Mouse (Mus musculus) common myeloid progenitor, adult 5-6 weeks (primary cell): ENCODE measurements at regions not wholly inside any gene's neighbourhood (a gene's known extent, or its start where the extent isn't known, plus 50 kb on each side); places are given as distances from the start of the nearest gene placed in this dataset.
"Not testable (repeated sequence)": the region's sequence is repeated elsewhere in the genome, so short reads cannot be mapped to it uniquely, and the experiment has no call there.

Experiments
- ATAC-seq: replicated peaks from 2 replicates; pipeline ENCODE4 v1.8.0; 2016; ENCODE audit warnings: low read depth, mild to moderate bottlenecking, moderate TSS enrichment, inconsistent platforms; ENCODE audit not compliant: poor library complexity, severe bottlenecking

DNA sequence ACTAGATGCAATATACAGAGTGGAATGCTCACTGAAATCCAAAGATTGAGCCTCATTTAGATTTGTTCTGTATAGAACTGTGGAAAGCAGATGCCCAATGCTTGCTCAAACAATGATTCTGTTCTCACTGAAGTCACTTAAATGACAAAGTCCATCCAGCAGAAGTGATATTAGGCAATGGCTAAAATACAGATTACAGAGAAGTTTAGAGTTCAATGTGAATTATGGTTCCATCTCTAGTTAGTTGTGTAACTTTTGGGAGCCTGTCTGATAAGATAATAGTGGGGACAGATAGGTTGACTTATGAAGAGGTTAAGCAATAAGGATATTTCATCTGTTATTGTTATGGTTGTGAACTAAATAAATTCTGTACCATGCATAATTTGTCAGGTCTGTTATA is 165.5 kb downstream of the Slco6d1 start:
- no peak for ATAC-seq

DNA sequence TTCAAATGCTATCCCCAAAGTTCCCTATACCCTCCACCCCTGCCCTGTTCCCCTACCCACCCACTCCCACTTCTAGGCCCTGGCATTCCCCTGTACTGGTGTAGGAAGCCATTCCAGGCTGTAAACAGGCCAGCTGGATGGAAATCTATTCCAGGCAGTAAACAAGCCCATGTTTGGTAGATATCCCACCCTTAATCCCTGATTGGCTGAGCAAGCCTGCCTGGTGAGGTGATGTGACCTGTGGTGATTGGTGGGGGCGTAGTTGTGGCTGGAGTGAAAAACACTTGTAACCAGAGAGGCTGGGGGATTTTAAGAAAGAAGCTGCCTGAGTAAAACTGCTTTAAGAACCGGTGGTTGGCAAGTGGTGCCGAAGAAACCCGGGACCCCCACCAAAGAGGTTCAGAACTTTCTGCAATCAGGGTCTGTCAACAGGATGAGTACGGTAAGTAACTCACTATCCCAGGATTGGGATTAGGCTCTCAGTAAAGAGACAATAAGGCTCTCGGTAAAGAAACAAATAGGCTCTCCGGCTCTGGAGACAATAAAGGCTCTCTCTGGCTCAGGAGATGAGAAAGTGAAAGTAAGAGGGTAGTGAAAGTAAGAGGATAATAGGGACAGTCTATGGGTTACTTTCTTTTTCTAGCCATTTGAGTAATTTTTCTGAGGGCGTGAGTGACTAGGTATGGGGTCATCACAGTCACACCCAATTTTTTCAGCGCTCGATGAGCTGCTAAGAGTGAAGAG is 168.5 kb downstream of the Slco6d1 start:
- ATAC-seq, result not testable (repeated sequence)

DNA sequence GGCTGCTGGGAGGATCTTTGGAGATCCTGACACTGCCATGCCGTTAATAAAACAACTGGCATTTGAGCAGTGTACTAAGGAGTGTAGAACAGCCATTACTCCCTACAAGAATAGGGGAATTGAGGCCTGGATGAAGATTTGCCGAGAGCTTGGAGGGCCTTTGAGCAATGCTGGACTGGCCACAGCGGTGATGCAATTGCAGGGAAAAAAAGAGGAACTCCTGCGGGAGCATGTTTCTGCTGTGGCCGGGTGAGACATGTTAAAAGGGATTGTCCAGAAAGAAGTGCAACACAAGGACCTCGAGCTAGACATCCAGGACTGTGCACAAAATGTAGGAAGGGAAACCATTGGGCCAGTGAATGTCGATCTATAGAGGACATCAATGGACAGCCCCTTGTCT is 170.1 kb downstream of the Slco6d1 start:
- peak; percentile 93 for ATAC-seq
